25 mouse cellular contexts compared by ENCODE assay signal in the genomic region with DNA sequence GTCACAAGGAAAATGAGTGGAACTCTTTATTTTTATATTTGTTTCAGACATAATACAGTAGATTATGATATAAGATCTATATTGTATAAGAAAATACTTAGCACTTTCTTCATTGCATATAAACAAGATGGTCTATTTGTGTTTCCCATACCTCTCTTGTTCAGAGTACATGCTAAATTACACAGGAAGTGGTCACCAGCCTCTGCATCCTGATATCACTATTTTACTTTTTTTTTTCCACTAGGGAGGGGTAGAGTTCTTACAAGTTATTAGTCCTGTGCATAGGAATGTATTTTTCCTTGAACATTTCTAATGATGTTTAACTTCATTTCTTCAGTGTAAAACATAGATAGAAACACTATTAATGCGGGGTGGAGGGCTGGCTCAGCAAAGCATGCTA. TPM values are rescaled to one million over a fixed set of nuclear protein-coding genes. Genes with fewer than 3 reads are reported as not detected.
DNase-seq lines count a peak whose midpoint lies in the region; ATAC-seq lines count a peak whose summit lies in the region.
"Had no signal": no experiment of that assay in that cellular context is flagged by ENCODE, and none has a peak within 500 bp of the region (broad histone marks: within the 10 kb centered on the region; RNA-seq: fewer than 3 reads in every experiment).

No protein-coding gene starts in this region.

- H3K4me2 ChIP-seq in hindbrain, embryonic 14.5 days (replicated peaks), result no peak overlapping the region
- H3K4me2 ChIP-seq: embryonic facial prominence, embryonic 13.5 days; forebrain, embryonic 12.5 days; heart, embryonic 12.5 days; heart, embryonic 15.5 days had no signal

- no peak overlapping the region for H3K9ac ChIP-seq in hindbrain, embryonic 14.5 days
- H3K9ac ChIP-seq: embryonic facial prominence, embryonic 13.5 days; forebrain, embryonic 12.5 days; heart, embryonic 12.5 days; heart, embryonic 15.5 days had no signal

- no peak overlapping the region for H3K4me3 ChIP-seq in hindbrain, embryonic 14.5 days (replicated peaks; ENCODE audit: low read length)
- H3K4me3 ChIP-seq: embryonic facial prominence, embryonic 10.5 days; embryonic facial prominence, embryonic 13.5 days; erythroblast, embryonic 14.5 days; forebrain, embryonic 12.5 days; heart, embryonic 12.5 days; heart, embryonic 15.5 days had no signal

- ATAC-seq in common myeloid progenitor, adult 5-6 weeks (replicated peaks; ENCODE audit: low read depth, poor library complexity, severe bottlenecking), result peak; percentile 82
- peak; percentile 84 for ATAC-seq in inflammation-experienced regulatory T-cells, adult 6 months
- ATAC-seq in hindbrain, embryonic 14.5 days (ENCODE audit: low FRiP score), result no peak
- ATAC-seq: forebrain, embryonic 16.5 days; hindbrain, embryonic 16.5 days; intestine, postnatal 0 days had no signal

- 95% methylated on average over 1 of the region's 1 CpGs for WGBS in hindbrain, embryonic 14.5 days

- no peak overlapping the region for H3K27ac ChIP-seq in hindbrain, embryonic 14.5 days
- H3K27ac ChIP-seq: embryonic facial prominence, embryonic 10.5 days; embryonic facial prominence, embryonic 13.5 days; forebrain, embryonic 12.5 days; heart, embryonic 15.5 days had no signal

- H3K9me3 ChIP-seq in hindbrain, embryonic 14.5 days (ENCODE audit: control insufficient read depth, low read length), result no peaks in the 10 kb centered on the region
- H3K9me3 ChIP-seq: embryonic facial prominence, embryonic 10.5 days; embryonic facial prominence, embryonic 13.5 days; forebrain, embryonic 12.5 days; heart, embryonic 12.5 days; heart, embryonic 15.5 days had no signal

- H3K36me3 ChIP-seq in hindbrain, embryonic 14.5 days (replicated peaks; ENCODE audit: control insufficient read depth, insufficient read depth), result peaks cover 75% of the 10 kb centered on the region

- peak; percentile 18 for DNase-seq in CD4-positive, CD25-positive, alpha-beta regulatory T cell, adult 2 months (ENCODE audit: low read depth, low spot score)
- no peak for DNase-seq in embryo, embryonic 11 days
- DNase-seq in hindbrain, embryonic 14.5 days (ENCODE audit: low spot score), result no peak
- DNase-seq in right cerebral cortex, postnatal 10 days (ENCODE audit: low spot score in 2 of 2), result no peak
- DNase-seq: adrenal gland, postnatal 10 days; adrenal gland, postnatal 36 days; cerebellum, adult 18-20 months; cerebellum, adult 9-10 months; cerebellum, postnatal 14 days; gastrocnemius, postnatal 10 days; gastrocnemius, postnatal 36 days; heart, postnatal 10 days; heart, postnatal 36 days; kidney, adult 2 months had no signal

- H3K27me3 ChIP-seq in hindbrain, embryonic 14.5 days (ENCODE audit: control insufficient read depth, insufficient read depth, low read length), result no peaks in the 10 kb centered on the region
- H3K27me3 ChIP-seq: embryonic facial prominence, embryonic 13.5 days; forebrain, embryonic 12.5 days; heart, embryonic 12.5 days; heart, embryonic 15.5 days had no signal

- H3K4me1 ChIP-seq in hindbrain, embryonic 14.5 days (replicated peaks; ENCODE audit: control insufficient read depth, insufficient read depth, low read length), result no peaks in the 10 kb centered on the region
- H3K4me1 ChIP-seq: embryonic facial prominence, embryonic 10.5 days; embryonic facial prominence, embryonic 13.5 days; forebrain, embryonic 12.5 days; heart, embryonic 12.5 days; heart, embryonic 15.5 days had no signal

RNA-seq across cellular contexts. Expression of a gene that starts 35.2 kb away (rescaled TPM):
- total RNA-seq in common myeloid progenitor, adult 5-6 weeks (2017), result 119 and 153 TPM in 2 replicates
- 100 to 1,000 TPM; 102 to 185 (median 183) TPM for polyA plus RNA-seq in inflammation-experienced regulatory T-cells, adult 6 months (2017; shearing (Covaris generic))
- 88.4 and 92.7 TPM in 2 replicates for polyA plus RNA-seq in hindbrain, embryonic 14.5 days (2014; fragmentation: Nextera tagmentation; extraction: Ambion mirVana)

RNA-seq across cellular contexts. Expression of a gene that starts 35.3 kb away (rescaled TPM):
- total RNA-seq in common myeloid progenitor, adult 5-6 weeks (2017), result 24.7 and 28.8 TPM in 2 replicates
- polyA plus RNA-seq in inflammation-experienced regulatory T-cells, adult 6 months (2017; shearing (Covaris generic)), result 10 to 100 TPM in 1 of 3 experiments, 1 to 10 TPM in 2; 1.4 to 10.4 (median 1.7) TPM
- 2.0 and 2.7 TPM in 2 replicates for polyA plus RNA-seq in hindbrain, embryonic 14.5 days (2014; fragmentation: Nextera tagmentation; extraction: Ambion mirVana)
